Mouse (Mus musculus) C2C12 (cell line): Measurements from ENCODE around the gene Pcdh15.

Experiments
- CEBPB ChIP-seq: IDR thresholded peaks from one replicate; pipeline ENCODE4 v1.6.1; 2011; ENCODE audit warnings: low read depth, mild to moderate bottlenecking, control low read depth, moderate library complexity
- CTCF ChIP-seq: IDR thresholded peaks from one replicate; pipeline ENCODE4 v1.5.1; 2011; ENCODE audit not compliant: control insufficient read depth, insufficient read depth, insufficient read length
- FOSL1 ChIP-seq: IDR thresholded peaks from one replicate; pipeline ENCODE4 v1.8.0; 2011; ENCODE audit warnings: mild to moderate bottlenecking, low read length; ENCODE audit not compliant: poor library complexity, insufficient read depth, severe bottlenecking
- MYOD1 ChIP-seq: IDR thresholded peaks from one replicate; pipeline ENCODE4 v1.6.1; 2011; ENCODE audit warnings: low read depth; ENCODE audit not compliant: control insufficient read depth, insufficient read length
- MYOG ChIP-seq: IDR thresholded peaks from one replicate; pipeline ENCODE4 v1.6.1; 2011; ENCODE audit not compliant: control insufficient read depth, insufficient read length; ENCODE audit errors: extremely low read depth

- TF ChIP-seq CTCF (peak; percentile 6), CEBPB (no peak), MYOG (no peak), FOSL1 (no peak), MYOD1 (no peak)
These were observed 301.3 kb downstream of the Pcdh15 start for GRCm38 (mm10) chr10:73400426-73400825.
